13 mouse cellular contexts compared by ENCODE assay signal in genomic region chr6:31323228-31324190, GRCm38 (mm10).
"Had no signal": no experiment of that assay in that cellular context is flagged by ENCODE, and none has a peak within 500 bp of the region (broad histone marks: within the 10 kb centered on the region; RNA-seq: fewer than 3 reads in every experiment).

No protein-coding gene starts in this region.

- DNase-seq: kidney, adult 2 months; kidney, postnatal 36 days; lung, adult 18-20 months; retina, postnatal 1 day; right cerebral cortex, postnatal 4 days; spleen, adult 18-20 months; thymus, adult 18-20 months; thymus, postnatal 14 days had no signal

- H3K9me3 ChIP-seq: kidney, embryonic 15.5 days; limb, embryonic 15.5 days; neural tube, embryonic 12.5 days had no signal

- H3K4me3 ChIP-seq: kidney, embryonic 15.5 days; limb, embryonic 15.5 days; neural tube, embryonic 12.5 days had no signal

- H3K27me3 ChIP-seq: kidney, embryonic 15.5 days; limb, embryonic 15.5 days; neural tube, embryonic 12.5 days had no signal

- H3K36me3 ChIP-seq: kidney, embryonic 15.5 days; limb, embryonic 15.5 days; neural tube, embryonic 12.5 days had no signal

- H3K27ac ChIP-seq: kidney, embryonic 15.5 days; limb, embryonic 15.5 days; liver, embryonic 14.5 days; neural tube, embryonic 12.5 days had no signal

- H3K9ac ChIP-seq: kidney, embryonic 15.5 days; limb, embryonic 15.5 days; liver, embryonic 14.5 days; neural tube, embryonic 12.5 days had no signal

- H3K4me2 ChIP-seq: kidney, embryonic 15.5 days; limb, embryonic 15.5 days; neural tube, embryonic 12.5 days had no signal

- ATAC-seq: intestine, embryonic 16.5 days had no signal
